Mouse (Mus musculus) liver, embryonic 11.5 days (tissue): ENCODE results near the gene Tlx2. TPM values are rescaled to one million over a fixed set of nuclear protein-coding genes. Genes with fewer than 3 reads are reported as not detected.

Experiments used
- ATAC-seq: fragments of 200-750 bp; cut with Nextera tagmentation; replicated peaks from 2 replicates; pipeline ENCODE4 v1.8.0; 2017; ENCODE audit warnings: moderate number of reproducible peaks, mild to moderate bottlenecking, moderate TSS enrichment, moderate library complexity; ENCODE audit not compliant: low FRiP score
- DNase-seq: peaks from one replicate; pipeline ENCODE4 v3.0.0-alpha.2; 2017; ENCODE audit warnings: low spot score
- H3K27ac ChIP-seq: fragments of 300-500 bp; sonication (generic); 2 replicates; pipeline ENCODE4 v1.5.1; 2014; ENCODE audit warnings: mild to moderate bottlenecking, low read depth, low read length, control low read depth
- H3K27me3 ChIP-seq: fragments of 300-500 bp; sonication (generic); replicated peaks from 2 replicates; pipeline ENCODE4 v1.6.1; 2014; ENCODE audit warnings: low read length, mixed read lengths; ENCODE audit not compliant: control insufficient read depth, insufficient read depth
- H3K36me3 ChIP-seq: fragments of 300-500 bp; sonication (generic); 2 replicates; pipeline ENCODE4 v1.6.1; 2014; ENCODE audit warnings: mild to moderate bottlenecking, low read length, moderate library complexity, mixed read lengths; ENCODE audit not compliant: control insufficient read depth, insufficient read depth
- H3K4me1 ChIP-seq: fragments of 300-500 bp; sonication (generic); replicated peaks from 2 replicates; pipeline ENCODE4 v1.6.1; 2014; ENCODE audit warnings: low read length, mixed read lengths; ENCODE audit not compliant: control insufficient read depth, insufficient read depth
- H3K4me2 ChIP-seq: fragments of 300-500 bp; sonication (generic); 2 replicates; pipeline ENCODE4 v1.6.1; 2014; ENCODE audit warnings: mild to moderate bottlenecking, control low read depth, moderate library complexity
- H3K4me3 ChIP-seq: fragments of 300-500 bp; sonication (generic); 2 replicates; pipeline ENCODE4 v1.5.1; 2014; ENCODE audit warnings: low read depth, low read length, control low read depth
- H3K9ac ChIP-seq: fragments of 300-500 bp; sonication (generic); 2 replicates; pipeline ENCODE4 v1.6.1; 2014; ENCODE audit warnings: low read depth, low read length, control low read depth
- H3K9me3 ChIP-seq: fragments of 300-500 bp; sonication (generic); 2 replicates; pipeline ENCODE4 v1.6.1; 2016; ENCODE audit warnings: low read length, inconsistent platforms, mixed read lengths; ENCODE audit not compliant: control insufficient read depth
- WGBS: fragments of 180-500 bp; shearing (Covaris S2); extraction: QIAGEN DNeasy Blood & Tissue Kit; methylation state at CpG from one replicate; pipeline ENCODE4 v1.1.7; 2014; 5-methylcytosine and 5-hydroxymethylcytosine counted together
- polyA plus RNA-seq: library from polyadenylated mRNA; unstranded; fragments of >200 nt; fragmentation: Nextera tagmentation; extraction: Ambion mirVana; gene quantifications from 2 replicates; pipeline ENCODE4 v1.2.1, GENCODE M21; 2014

Gene Tlx2
- polyA plus RNA-seq, 1 experiment from 2014 or later, result 0.30 TPM

DNA sequence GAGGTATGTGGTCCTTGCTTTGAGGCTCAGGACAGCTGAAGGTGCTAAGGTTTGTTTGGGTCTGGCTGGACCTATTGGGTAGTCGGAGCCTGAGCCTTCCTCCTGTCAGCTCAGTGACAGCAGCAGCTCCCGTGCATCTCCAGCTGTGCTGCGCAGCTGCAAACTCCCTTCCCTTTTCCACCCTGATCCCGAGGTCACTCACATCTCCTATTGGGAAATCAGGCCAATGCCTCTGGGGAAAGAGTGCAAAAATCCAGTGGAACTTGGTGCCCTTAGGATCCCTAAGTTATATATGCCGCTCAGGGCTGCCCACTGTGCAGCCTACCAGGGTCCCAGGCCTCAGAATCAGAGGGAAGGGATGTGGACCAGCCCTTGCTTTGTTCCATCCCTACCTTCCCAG is 13.4 kb upstream of the Tlx2 start:
- DNase-seq (no peak), ATAC-seq (no peak)
- Histone ChIP-seq H3K4me3 (no peak overlapping the region), H3K4me2 (no peak overlapping the region), H3K27me3 (peaks cover 64% of the 10 kb centered on the region), H3K9me3 (no peaks in the 10 kb centered on the region), H3K9ac (no peak overlapping the region), H3K27ac (no peak overlapping the region), H3K4me1 (peaks cover 11% of the 10 kb centered on the region), H3K36me3 (peaks cover 12% of the 10 kb centered on the region; the same call in 1 of the 2 replicates)
- 19% methylated on average over 5 of the region's 5 CpGs for WGBS

DNA sequence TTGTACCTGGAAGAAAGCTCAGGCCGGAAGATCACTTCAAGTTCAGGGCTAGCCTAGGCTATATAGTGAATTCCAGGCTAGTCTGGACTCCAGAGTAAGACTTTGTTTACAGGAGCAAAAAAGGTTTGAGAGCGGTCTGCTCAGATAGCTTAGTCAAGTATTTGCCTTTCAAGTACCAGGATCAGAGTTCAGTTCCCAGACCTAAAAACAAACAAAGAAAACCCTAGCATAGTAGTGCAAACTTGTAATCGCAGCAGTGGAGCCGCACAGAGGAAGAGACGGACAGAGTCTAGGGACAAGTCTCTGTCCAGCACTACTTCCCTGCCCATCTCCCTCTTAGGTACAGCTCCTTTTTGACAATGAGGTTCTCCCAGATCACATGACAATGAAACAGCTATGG is 10.1 kb upstream of the Tlx2 start:
- Histone ChIP-seq H3K4me1 (peaks cover 5% of the 10 kb centered on the region), H3K27me3 (peaks cover 42% of the 10 kb centered on the region), H3K9ac (no peak overlapping the region), H3K4me2 (no peak overlapping the region), H3K4me3 (no peak overlapping the region), H3K36me3 (peaks cover 12% of the 10 kb centered on the region; the same call in 1 of the 2 replicates), H3K27ac (no peak overlapping the region), H3K9me3 (no peaks in the 10 kb centered on the region)
- DNase-seq, result no peak
- 88% methylated on average over 5 of the region's 5 CpGs for WGBS
- no peak for ATAC-seq

DNA sequence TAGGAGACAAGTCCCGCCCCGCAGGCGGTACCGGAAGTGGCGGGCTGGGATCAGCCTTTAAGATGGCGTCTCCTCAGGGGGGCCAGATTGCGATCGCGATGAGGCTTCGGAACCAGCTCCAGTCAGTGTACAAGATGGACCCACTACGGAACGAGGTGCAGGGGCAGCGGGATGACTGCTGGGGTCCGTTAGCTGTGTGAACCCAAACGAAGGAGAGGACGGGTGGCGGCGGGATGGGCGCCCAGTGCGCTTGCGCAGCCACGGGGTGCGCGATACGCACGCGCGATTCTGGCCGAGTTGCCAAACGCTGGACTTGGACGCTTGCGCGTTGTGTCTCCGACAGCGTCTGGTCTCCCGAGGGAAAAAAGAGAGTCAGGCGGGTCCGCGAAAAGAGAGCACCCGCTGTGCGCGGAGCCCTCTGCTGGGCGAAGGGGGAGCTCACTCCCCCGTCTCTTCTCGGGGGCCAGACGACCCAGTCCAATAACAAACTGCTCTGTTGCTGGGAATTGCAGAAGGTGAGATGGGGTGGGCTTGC is 8.3 kb upstream of the Tlx2 start:
- Histone ChIP-seq H3K27ac (peak overlapping the region; percentile 81), H3K4me3 (peak overlapping the region; percentile 76), H3K9me3 (no peaks in the 10 kb centered on the region), H3K36me3 (peaks cover 12% of the 10 kb centered on the region; the same call in 1 of the 2 replicates), H3K9ac (peak overlapping the region; percentile 79), H3K4me2 (peak overlapping the region; percentile 96), H3K4me1 (peaks cover 5% of the 10 kb centered on the region), H3K27me3 (peaks cover 38% of the 10 kb centered on the region)
- WGBS, result under 1% methylated on average over 46 of the region's 46 CpGs
- peak; percentile 100 for DNase-seq
- ATAC-seq, result peak; percentile 91

DNA sequence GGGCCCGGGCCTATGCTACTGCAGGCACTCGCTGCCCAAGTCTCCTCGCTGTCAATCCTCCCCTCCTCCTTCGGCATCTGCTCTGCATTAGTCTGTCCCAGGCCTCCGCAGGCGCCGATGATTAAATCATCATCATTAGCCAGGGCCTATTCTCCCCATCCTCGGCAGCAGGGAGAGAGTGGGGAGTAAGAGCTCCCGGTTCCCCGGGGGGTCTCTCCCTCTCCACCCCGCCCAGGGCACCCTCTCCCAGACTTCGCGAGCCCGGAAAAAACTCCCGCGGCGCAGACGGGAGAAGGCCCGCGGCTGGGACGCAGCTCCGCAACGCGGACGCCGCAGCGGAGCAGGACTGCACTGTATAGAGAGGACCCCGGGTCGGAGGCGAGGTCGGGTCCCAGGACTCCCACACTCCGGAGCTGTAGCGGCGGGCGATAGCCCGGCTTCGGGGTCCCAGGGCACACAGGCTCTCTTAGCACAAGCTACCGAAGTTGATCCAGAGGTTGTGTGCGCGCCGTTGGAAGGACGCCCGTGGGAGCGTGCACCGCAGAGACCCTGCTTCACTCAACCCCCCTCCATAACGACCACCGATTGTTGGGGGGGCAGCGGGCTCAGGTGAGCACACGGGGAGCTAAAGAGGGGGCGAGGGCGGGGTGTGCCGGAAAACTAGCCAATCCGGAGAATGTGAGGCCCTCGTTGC is 7.7 kb upstream of the Tlx2 start, which contains the start of gene Pcgf1:
Gene Pcgf1, plus strand, starts transcription at position 240 of the 694 bp plus-strand sequence.
- Histone ChIP-seq H3K27ac (peak within 1 kb of the TSS; percentile 81), H3K4me1 (peaks cover 5% of the 10 kb centered on the region), H3K9me3 (no peaks in the 10 kb centered on the region), H3K36me3 (peaks cover 12% of the 10 kb centered on the region; the same call in 1 of the 2 replicates), H3K4me3 (peak within 1 kb of the TSS; percentile 76), H3K9ac (peak within 1 kb of the TSS; percentile 79), H3K4me2 (peak within 1 kb of the TSS; percentile 96), H3K27me3 (peaks cover 38% of the 10 kb centered on the region)
- ATAC-seq (peak; percentile 59), DNase-seq (no peak)
- WGBS, result under 1% methylated on average over 54 of the region's 54 CpGs

DNA sequence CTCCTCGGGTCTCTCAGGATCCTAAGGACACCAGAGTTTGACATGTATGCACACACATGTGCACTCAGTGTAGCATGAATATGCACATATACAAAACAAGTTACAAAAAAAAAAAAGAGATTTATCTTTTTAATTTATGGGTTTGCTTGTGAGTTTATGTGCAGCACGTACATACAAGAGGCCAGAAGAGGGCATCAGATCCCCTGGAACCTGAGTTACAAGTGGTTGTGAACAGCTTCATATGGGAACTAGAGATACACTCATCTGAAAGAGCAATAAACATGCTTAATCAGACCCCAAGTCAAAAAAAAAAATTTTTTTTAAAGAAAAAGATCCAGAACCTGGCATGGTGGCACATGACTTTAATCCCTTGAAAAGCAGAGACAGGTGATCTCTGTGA is 4.9 kb upstream of the Tlx2 start:
- H3K4me3 ChIP-seq, result no peak overlapping the region
- peaks cover 15% of the 10 kb centered on the region for H3K4me1 ChIP-seq
- H3K9ac ChIP-seq, result no peak overlapping the region
- ATAC-seq (no peak), DNase-seq (no peak)
- WGBS, result 31% methylated on average over 2 of the region's 2 CpGs
- H3K36me3 ChIP-seq, result no peaks in the 10 kb centered on the region
- peaks cover 59% of the 10 kb centered on the region for H3K27me3 ChIP-seq
- H3K27ac ChIP-seq, result no peak overlapping the region
- H3K4me2 ChIP-seq, result no peak overlapping the region
- no peaks in the 10 kb centered on the region for H3K9me3 ChIP-seq

DNA sequence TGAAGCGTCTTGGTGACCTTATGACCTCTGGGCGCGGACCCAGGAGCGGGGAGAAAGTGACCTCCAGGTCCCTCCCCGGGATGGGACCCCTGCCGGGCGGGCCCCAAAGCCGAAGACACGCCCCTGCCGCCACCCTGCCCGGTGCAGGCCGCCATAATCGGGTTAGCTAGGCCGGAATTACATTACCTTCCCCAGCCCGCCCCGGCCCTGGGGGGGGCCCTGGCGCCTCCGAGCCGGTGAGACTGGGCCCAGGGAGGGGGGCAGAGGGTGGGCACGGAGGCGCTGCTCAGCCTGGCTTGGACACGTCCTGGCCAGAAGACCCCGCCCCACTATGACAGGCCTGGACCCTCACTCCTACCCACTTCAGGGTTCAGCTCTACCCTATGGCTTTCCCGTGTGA is 1.1 kb upstream of the Tlx2 start:
- Histone ChIP-seq H3K27ac (no peak overlapping the region), H3K9ac (no peak overlapping the region), H3K36me3 (no peaks in the 10 kb centered on the region), H3K9me3 (no peaks in the 10 kb centered on the region), H3K4me3 (no peak overlapping the region), H3K4me1 (peaks cover 19% of the 10 kb centered on the region), H3K27me3 (peaks cover 90% of the 10 kb centered on the region), H3K4me2 (peak overlapping the region; percentile 39; the same call in 1 of the 2 replicates)
- DNase-seq (no peak), ATAC-seq (no peak)
- WGBS, result 4% methylated on average over 24 of the region's 24 CpGs

DNA sequence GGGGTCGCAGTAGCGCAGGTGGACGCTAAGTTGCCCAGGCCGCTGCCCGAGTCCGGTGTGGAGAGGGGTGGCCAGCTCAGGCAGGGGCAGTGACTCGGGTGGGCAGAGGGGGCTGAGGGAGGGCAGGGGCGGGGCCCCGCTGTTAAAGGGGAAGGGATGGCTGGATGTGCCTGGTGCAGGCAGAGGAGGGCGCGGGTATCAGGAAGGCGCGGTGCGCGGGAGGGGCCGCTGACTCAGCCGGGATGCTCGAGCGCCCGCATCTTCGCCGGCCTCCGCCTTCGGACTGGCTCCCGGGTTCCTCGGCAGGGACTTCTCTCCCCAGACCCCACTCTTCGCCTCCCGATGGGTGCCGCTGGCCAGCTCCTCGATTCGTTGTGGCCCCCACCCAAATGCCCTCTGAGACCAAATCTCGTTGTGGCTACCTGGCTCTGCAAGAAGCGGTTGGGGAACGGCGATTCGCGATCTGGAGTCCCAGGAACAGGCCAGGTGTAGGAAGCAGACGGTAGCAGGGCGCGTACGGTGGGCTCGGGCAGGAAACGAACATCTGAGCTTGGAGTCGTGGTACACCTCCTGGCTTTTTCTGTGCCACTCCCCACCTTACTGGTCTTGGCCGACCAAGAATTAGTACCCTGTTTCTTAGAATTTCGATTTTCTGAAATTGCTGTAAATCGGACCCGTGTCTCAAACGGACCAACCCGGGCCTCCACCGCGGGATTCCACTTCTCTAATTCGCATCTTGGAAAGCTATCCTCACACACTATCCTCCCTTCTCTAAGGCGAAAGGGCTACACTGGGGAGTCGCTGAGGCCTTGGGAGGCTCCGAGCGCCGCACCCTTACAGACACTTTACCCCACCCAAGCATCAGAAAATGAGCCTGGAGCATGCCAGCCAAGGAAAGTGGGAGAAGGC is 472 bp upstream of the Tlx2 start:
- H3K4me2 ChIP-seq, result peak overlapping the region; percentile 39
- DNase-seq, result peak; percentile 77
- H3K36me3 ChIP-seq, result no peaks in the 10 kb centered on the region
- H3K9ac ChIP-seq, result no peak overlapping the region
- H3K27me3 ChIP-seq, result peaks cover 93% of the 10 kb centered on the region
- no peak for ATAC-seq
- peak overlapping the region; percentile 31 for H3K4me3 ChIP-seq
- peaks cover 19% of the 10 kb centered on the region for H3K4me1 ChIP-seq
- no peak overlapping the region for H3K27ac ChIP-seq
- WGBS, result 1% methylated on average over 58 of the region's 58 CpGs
- no peaks in the 10 kb centered on the region for H3K9me3 ChIP-seq

DNA sequence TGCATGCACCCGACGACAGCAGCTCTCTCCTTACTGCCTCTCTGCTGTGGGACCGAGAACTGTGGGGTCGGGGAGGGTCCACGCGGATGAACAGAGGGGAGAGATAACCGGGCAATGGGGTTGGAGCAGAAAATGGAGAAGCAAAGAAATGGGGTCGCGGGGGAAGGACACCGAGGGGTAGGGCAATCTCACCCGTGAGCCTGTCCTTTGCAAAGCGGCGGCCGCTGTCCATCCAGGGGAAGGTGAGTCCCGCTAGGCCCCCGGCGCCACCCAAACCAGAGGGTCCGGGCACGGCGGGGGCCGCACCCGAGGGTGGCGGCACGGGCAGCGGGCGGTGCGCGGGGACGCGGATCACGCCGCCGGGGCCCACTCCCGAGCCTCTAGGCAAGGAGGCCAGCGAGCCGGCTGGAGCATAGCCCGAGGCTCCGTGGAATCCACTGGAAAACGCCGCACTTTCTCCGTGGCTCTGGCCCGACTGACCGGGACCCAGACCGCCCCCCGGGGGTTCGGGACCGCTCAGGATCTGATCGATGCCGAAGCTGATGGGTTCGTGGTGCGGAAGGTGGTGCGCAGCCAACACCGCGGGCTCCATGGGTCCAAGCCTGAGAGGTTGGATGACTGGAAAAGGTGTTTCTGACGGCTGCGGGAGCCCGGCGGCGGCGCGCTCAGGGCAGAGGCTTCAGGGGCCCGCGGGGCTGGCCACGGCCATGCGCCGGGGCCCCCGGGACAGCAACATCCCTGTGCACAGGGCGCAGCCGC is 426 bp downstream of the Tlx2 start:
- no peak overlapping the region for H3K9ac ChIP-seq
- no peaks in the 10 kb centered on the region for H3K36me3 ChIP-seq
- no peaks in the 10 kb centered on the region for H3K9me3 ChIP-seq
- peaks cover 19% of the 10 kb centered on the region for H3K4me1 ChIP-seq
- H3K4me3 ChIP-seq, result peak overlapping the region; percentile 31
- peaks cover 99% of the 10 kb centered on the region for H3K27me3 ChIP-seq
- H3K27ac ChIP-seq, result no peak overlapping the region
- no peak for ATAC-seq
- WGBS, result 2% methylated on average over 69 of the region's 69 CpGs
- peak overlapping the region; percentile 37 for H3K4me2 ChIP-seq
- no peak for DNase-seq
